Mouse (Mus musculus) limb, embryonic 13.5 days (tissue): ENCODE measurements around the gene Aars2. TPM values are rescaled to one million over a fixed set of nuclear protein-coding genes. Genes with fewer than 3 reads are reported as not detected.

Experiments used
- ATAC-seq: fragments of 200-750 bp; cut with Nextera tagmentation; 2 replicates; pipeline ENCODE4 v1.8.0; 2017; ENCODE audit warnings: low read depth, moderate number of reproducible peaks, moderate TSS enrichment; ENCODE audit not compliant: low FRiP score
- H3K27ac ChIP-seq: fragments of 300-500 bp; sonication (generic); 2 replicates; pipeline ENCODE4 v1.5.1; 2015; ENCODE audit warnings: inconsistent platforms, mild to moderate bottlenecking, moderate library complexity
- H3K27me3 ChIP-seq: fragments of 300-500 bp; sonication (generic); 2 replicates; pipeline ENCODE4 v1.6.1; 2015; ENCODE audit warnings: mild to moderate bottlenecking, inconsistent platforms
- H3K36me3 ChIP-seq: fragments of 300-500 bp; sonication (generic); 2 replicates; pipeline ENCODE4 v1.6.1; 2015; ENCODE audit warnings: inconsistent platforms, mild to moderate bottlenecking, moderate library complexity
- H3K4me1 ChIP-seq: fragments of 300-500 bp; sonication (generic); 2 replicates; pipeline ENCODE4 v1.6.1; 2015; ENCODE audit warnings: inconsistent platforms
- H3K4me2 ChIP-seq: fragments of 300-500 bp; sonication (generic); replicated peaks from 2 replicates; pipeline ENCODE4 v1.6.1; 2015; ENCODE audit warnings: inconsistent platforms, mild to moderate bottlenecking, moderate library complexity
- H3K4me3 ChIP-seq: fragments of 300-500 bp; sonication (generic); 2 replicates; pipeline ENCODE4 v1.5.1; 2015; ENCODE audit warnings: moderate library complexity, mild to moderate bottlenecking, inconsistent platforms
- H3K9ac ChIP-seq: fragments of 300-500 bp; sonication (generic); 2 replicates; pipeline ENCODE4 v1.6.1; 2015; ENCODE audit warnings: mild to moderate bottlenecking, inconsistent platforms
- H3K9me3 ChIP-seq: fragments of 300-500 bp; sonication (generic); 2 replicates; pipeline ENCODE4 v1.6.1; 2016; ENCODE audit warnings: inconsistent platforms
- WGBS: fragments of 180-500 bp; shearing (Covaris S2); methylation state at CpG from one replicate; pipeline ENCODE4 v1.1.7; 2015; 5-methylcytosine and 5-hydroxymethylcytosine counted together
- polyA plus RNA-seq: library from polyadenylated mRNA; unstranded; fragments of >200 nt; fragmentation: Nextera tagmentation; extraction: Ambion mirVana; gene quantifications from 2 replicates; pipeline ENCODE4 v1.2.1, GENCODE M21; 2015

The Aars2 gene
- polyA plus RNA-seq, result 22.8 and 23.0 TPM in 2 replicates

DNA sequence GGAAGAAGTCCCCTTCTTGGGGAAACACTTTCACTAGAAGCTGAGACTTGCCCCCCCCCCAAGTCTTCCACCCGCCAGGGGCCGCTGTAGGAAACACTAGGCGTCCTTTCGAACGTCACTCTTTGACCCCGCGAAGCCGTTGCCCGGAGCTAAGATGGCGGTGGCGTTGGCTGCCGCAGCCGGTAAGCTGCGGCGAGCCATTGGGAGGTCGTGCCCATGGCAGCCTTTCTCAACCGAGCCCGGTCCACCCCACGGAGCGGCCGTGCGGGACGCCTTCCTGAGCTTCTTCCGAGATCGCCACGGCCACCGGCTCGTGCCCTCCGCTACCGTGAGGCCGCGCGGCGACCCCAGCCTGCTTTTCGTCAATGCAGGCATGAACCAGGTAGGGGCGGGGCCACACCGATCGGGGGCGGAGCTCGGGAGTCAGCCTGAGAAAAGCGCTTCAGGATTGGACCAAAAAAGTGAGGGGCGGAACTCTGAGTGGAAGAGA, at the start of gene Aars2:
TSS of gene Aars2 (plus strand) at position 142 of the 490 bp plus-strand sequence.
- peak within 1 kb of the TSS; percentile 52 for H3K4me2 ChIP-seq
- no peaks in the 10 kb centered on the region for H3K27me3 ChIP-seq
- ATAC-seq, result peak; percentile 96
- peak within 1 kb of the TSS; percentile 77 for H3K4me3 ChIP-seq
- H3K4me1 ChIP-seq, result peaks cover 4% of the 10 kb centered on the region; the same call in 1 of the 2 replicates
- peak within 1 kb of the TSS; percentile 77 for H3K9ac ChIP-seq
- WGBS, result under 1% methylated on average over 42 of the region's 42 CpGs
- H3K36me3 ChIP-seq, result peaks cover 28% of the 10 kb centered on the region
- no peak within 1 kb of the TSS for H3K27ac ChIP-seq
- no peaks in the 10 kb centered on the region for H3K9me3 ChIP-seq

GRCm38 (mm10) chr17:45457487-45457886, 49.2 kb upstream of the Aars2 start:
- H3K9me3 ChIP-seq, result no peaks in the 10 kb centered on the region
- 94% methylated on average over 5 of the region's 5 CpGs for WGBS
- 0 out of 2 replicates have a peak, but pooled peaks cover 3% of the 10 kb centered on the region for H3K4me1 ChIP-seq
- H3K4me3 ChIP-seq, result no peak overlapping the region
- no peak overlapping the region for H3K4me2 ChIP-seq
- no peak for ATAC-seq
- no peak overlapping the region for H3K9ac ChIP-seq
- no peak overlapping the region for H3K27ac ChIP-seq
- H3K27me3 ChIP-seq, result no peaks in the 10 kb centered on the region
- H3K36me3 ChIP-seq, result peaks cover 5% of the 10 kb centered on the region; the same call in 1 of the 2 replicates

GRCm38 (mm10) chr17:45458516-45458915, 48.1 kb upstream of the Aars2 start:
- Histone ChIP-seq H3K4me2 (no peak overlapping the region), H3K36me3 (peaks cover 5% of the 10 kb centered on the region; the same call in 1 of the 2 replicates)

GRCm38 (mm10) chr17:45459062-45459461, 47.6 kb upstream of the Aars2 start:
- WGBS, result 87% methylated on average over 8 of the region's 8 CpGs
- 0 out of 2 replicates have a peak, but pooled peaks cover 3% of the 10 kb centered on the region for H3K4me1 ChIP-seq
- no peak overlapping the region for H3K9ac ChIP-seq
- H3K27me3 ChIP-seq, result no peaks in the 10 kb centered on the region
- no peak overlapping the region for H3K27ac ChIP-seq
- H3K9me3 ChIP-seq, result no peaks in the 10 kb centered on the region
- ATAC-seq, result no peak
- no peak overlapping the region for H3K4me3 ChIP-seq
- peaks cover 5% of the 10 kb centered on the region; the same call in 1 of the 2 replicates for H3K36me3 ChIP-seq
- H3K4me2 ChIP-seq, result no peak overlapping the region

More at GRCm38 (mm10) chr17:45458516-45458915, 48.1 kb upstream of the Aars2 start:
- no peak overlapping the region for H3K27ac ChIP-seq
- H3K9me3 ChIP-seq, result no peaks in the 10 kb centered on the region
- no peaks in the 10 kb centered on the region for H3K27me3 ChIP-seq
- H3K4me3 ChIP-seq, result no peak overlapping the region
- no peak overlapping the region for H3K9ac ChIP-seq
- 0 out of 2 replicates have a peak, but pooled peaks cover 3% of the 10 kb centered on the region for H3K4me1 ChIP-seq
- 90% methylated on average over 4 of the region's 4 CpGs for WGBS
- ATAC-seq, result no peak

DNA sequence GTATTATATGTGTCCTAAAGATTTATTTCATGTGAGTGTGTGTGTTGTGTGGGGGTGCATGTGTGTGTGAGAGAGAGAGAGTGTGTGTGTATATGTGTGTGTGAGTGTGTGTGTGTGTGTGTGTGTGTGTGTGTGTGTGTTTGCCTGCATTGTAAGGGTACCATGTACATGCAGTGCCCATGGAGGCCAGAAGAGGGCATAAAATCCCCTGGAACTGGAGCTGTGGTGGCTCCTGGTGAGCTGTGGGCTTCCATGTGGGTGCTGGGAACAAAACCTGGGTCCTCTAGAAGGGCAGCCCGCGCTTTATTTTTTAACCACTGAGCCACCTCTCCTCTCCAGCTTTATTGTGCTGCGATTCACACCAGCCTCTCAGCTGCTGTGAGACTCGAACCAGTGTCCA, 44.1 kb upstream of the Aars2 start:
- Histone ChIP-seq H3K4me3 (no peak overlapping the region), H3K27ac (no peak overlapping the region), H3K9ac (no peak overlapping the region), H3K9me3 (0 out of 2 replicates have a peak, but pooled peaks cover 3% of the 10 kb centered on the region), H3K27me3 (no peaks in the 10 kb centered on the region), H3K36me3 (peaks cover 5% of the 10 kb centered on the region; the same call in 1 of the 2 replicates), H3K4me1 (no peaks in the 10 kb centered on the region), H3K4me2 (no peak overlapping the region)
- no peak for ATAC-seq
- WGBS, result 80% methylated on average over 4 of the region's 4 CpGs

DNA sequence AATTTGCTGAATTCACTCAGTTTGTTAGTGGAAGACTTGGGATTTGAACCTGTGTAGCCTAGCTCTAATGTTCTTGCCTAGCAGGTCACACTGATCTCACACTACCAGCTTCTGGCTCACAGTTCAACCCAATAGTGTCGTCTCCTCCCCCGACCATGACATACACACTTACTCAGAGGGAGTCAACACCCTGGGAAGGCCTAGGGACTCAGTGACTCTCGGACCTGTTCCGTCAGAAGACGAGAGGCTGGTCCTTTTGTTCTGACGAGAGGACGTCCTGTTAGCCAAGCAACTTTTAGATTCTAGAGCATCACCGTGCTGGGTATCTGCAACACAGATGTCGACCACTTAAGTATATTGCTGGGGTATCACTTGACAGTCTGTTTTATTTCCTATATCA, 42.4 kb upstream of the Aars2 start:
- Histone ChIP-seq H3K27ac (no peak overlapping the region), H3K36me3 (no peaks in the 10 kb centered on the region; the same call in 1 of the 2 replicates), H3K27me3 (no peaks in the 10 kb centered on the region), H3K9ac (no peak overlapping the region), H3K4me2 (no peak overlapping the region), H3K4me1 (no peaks in the 10 kb centered on the region), H3K9me3 (0 out of 2 replicates have a peak, but pooled peaks cover 9% of the 10 kb centered on the region), H3K4me3 (no peak overlapping the region)
- 88% methylated on average over 9 of the region's 9 CpGs for WGBS
- no peak for ATAC-seq

GRCm38 (mm10) chr17:45466701-45467100, 39.9 kb upstream of the Aars2 start:
- Histone ChIP-seq H3K27me3 (no peaks in the 10 kb centered on the region), H3K27ac (no peak overlapping the region), H3K4me1 (no peaks in the 10 kb centered on the region), H3K4me3 (no peak overlapping the region), H3K4me2 (no peak overlapping the region), H3K36me3 (no peaks in the 10 kb centered on the region; the same call in 1 of the 2 replicates), H3K9ac (no peak overlapping the region), H3K9me3 (0 out of 2 replicates have a peak, but pooled peaks cover 9% of the 10 kb centered on the region)
- WGBS, result 60% methylated on average over 2 of the region's 2 CpGs
- no peak for ATAC-seq

DNA sequence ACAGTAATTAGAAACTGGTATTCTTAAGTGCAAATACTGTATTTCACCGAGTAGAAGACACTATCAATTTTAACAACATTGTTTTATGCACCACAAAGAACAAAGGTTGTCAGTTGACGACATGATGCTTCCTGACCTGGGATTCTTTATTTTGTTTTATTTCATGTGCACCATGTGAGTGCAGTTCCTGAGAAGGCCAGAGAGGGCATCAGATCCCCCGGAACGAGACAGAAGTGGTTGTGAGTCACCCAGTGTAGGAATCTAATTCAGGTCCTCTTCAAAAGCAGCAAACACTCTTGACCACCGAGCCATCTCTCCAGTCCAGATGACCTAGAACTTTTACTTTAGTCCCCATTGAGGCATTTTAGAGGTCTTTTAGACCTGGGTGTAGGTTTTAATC, 38.3 kb upstream of the Aars2 start:
- H3K27ac ChIP-seq, result no peak overlapping the region
- 0 out of 2 replicates have a peak, but pooled peaks cover 9% of the 10 kb centered on the region for H3K9me3 ChIP-seq
- ATAC-seq, result no peak
- H3K9ac ChIP-seq, result no peak overlapping the region
- no peak overlapping the region for H3K4me2 ChIP-seq
- WGBS, result 84% methylated on average over 5 of the region's 5 CpGs
- H3K36me3 ChIP-seq, result no peaks in the 10 kb centered on the region
- H3K27me3 ChIP-seq, result 0 out of 2 replicates have a peak, but pooled peaks cover 3% of the 10 kb centered on the region
- no peaks in the 10 kb centered on the region for H3K4me1 ChIP-seq
- H3K4me3 ChIP-seq, result no peak overlapping the region

- WGBS, result 80% methylated on average over 7 of the region's 7 CpGs
Measured at GRCm38 (mm10) chr17:45470726-45471125, 35.9 kb upstream of the Aars2 start.

DNA sequence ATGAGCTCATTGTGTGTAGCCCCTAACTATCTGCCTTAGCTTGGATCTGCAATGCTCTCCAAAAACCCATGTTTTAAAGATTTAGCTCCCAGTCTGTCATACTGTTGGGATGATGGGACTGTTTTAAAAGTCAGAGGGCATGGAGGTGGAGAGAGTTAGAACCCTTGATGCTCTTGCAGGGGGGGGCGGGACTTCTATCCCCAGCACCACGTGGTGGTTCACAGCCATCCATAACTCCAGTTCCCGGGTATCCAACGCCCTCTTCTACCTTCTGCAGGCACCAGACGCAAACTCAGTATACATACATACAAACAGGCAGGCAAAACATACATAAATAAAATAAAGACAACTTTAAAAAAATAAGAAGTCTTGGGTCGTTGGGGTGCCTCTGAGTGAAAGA, 33.0 kb upstream of the Aars2 start:
- Histone ChIP-seq H3K27ac (no peak overlapping the region), H3K36me3 (no peaks in the 10 kb centered on the region), H3K4me3 (no peak overlapping the region), H3K9ac (no peak overlapping the region), H3K27me3 (peaks cover 34% of the 10 kb centered on the region), H3K4me2 (no peak overlapping the region), H3K9me3 (no peaks in the 10 kb centered on the region), H3K4me1 (0 out of 2 replicates have a peak, but pooled peaks cover 8% of the 10 kb centered on the region)
- WGBS, result 77% methylated on average over 6 of the region's 6 CpGs
- no peak for ATAC-seq

More at GRCm38 (mm10) chr17:45470726-45471125, 35.9 kb upstream of the Aars2 start:
- no peaks in the 10 kb centered on the region for H3K36me3 ChIP-seq
- H3K4me2 ChIP-seq, result no peak overlapping the region
- 0 out of 2 replicates have a peak, but pooled peaks cover 8% of the 10 kb centered on the region for H3K4me1 ChIP-seq
- H3K27ac ChIP-seq, result no peak overlapping the region
- no peak overlapping the region for H3K9ac ChIP-seq
- H3K9me3 ChIP-seq, result 0 out of 2 replicates have a peak, but pooled peaks cover 9% of the 10 kb centered on the region
- H3K4me3 ChIP-seq, result no peak overlapping the region
- ATAC-seq, result no peak
- H3K27me3 ChIP-seq, result peaks cover 17% of the 10 kb centered on the region

GRCm38 (mm10) chr17:45474146-45474545, 32.5 kb upstream of the Aars2 start:
- Histone ChIP-seq H3K9ac (peak overlapping the region; percentile 48), H3K27me3 (peaks cover 34% of the 10 kb centered on the region), H3K4me1 (0 out of 2 replicates have a peak, but pooled peaks cover 8% of the 10 kb centered on the region), H3K36me3 (no peaks in the 10 kb centered on the region), H3K27ac (no peak overlapping the region), H3K4me3 (peak overlapping the region; percentile 47), H3K4me2 (peak overlapping the region; percentile 65), H3K9me3 (no peaks in the 10 kb centered on the region)
- ATAC-seq, result no peak
- 73% methylated on average over 8 of the region's 8 CpGs for WGBS

DNA sequence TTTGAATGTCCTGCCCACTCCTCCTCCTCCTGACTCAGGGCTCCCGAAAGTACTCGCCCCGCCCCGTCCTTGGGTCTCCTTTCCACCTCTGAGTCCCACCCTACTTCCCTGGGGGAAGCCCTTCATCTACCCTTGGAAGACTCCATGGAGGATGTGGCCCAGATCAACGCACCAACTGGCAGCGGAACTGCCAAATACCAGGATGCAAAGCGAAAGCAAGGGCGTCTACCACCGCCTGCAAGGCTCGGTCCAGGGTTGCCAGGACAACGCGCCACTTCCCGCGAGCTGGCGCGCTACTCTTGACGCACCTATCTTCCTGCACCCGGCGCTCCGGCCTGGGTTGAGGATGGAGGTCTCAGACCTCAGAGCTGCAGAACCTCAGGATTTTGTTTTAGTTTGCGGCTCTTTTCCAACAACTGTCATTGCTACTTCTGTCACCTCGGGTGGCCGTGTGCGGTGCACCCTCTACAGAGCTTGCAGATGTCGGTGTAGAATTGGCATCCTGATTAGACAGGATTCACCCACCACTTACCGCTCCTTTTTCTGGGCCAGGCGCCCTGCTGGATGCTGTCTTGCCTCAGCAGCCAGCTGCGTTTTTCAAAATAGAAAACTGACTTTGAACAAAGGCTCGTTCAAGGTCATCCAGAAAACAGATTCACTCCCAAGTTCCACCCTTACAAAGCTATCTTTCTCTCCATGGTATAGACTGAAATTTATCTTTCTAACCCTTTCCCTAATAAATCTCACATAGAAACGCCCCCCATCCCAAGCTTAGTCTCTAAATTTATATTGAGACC, 31.8 kb upstream of the Aars2 start, which contains the start of gene Spats1:
TSS of gene Spats1 (minus strand) at position 747 of the 797 bp plus-strand sequence.
- peaks cover 34% of the 10 kb centered on the region for H3K27me3 ChIP-seq

More for the DNA sequence above, 31.8 kb upstream of the Aars2 start, which contains the start of gene Spats1:
- Histone ChIP-seq H3K27ac (no peak within 1 kb of the TSS), H3K36me3 (no peaks in the 10 kb centered on the region), H3K9ac (peak within 1 kb of the TSS; percentile 48), H3K9me3 (no peaks in the 10 kb centered on the region), H3K4me1 (0 out of 2 replicates have a peak, but pooled peaks cover 8% of the 10 kb centered on the region), H3K4me3 (peak within 1 kb of the TSS; percentile 47), H3K4me2 (peak within 1 kb of the TSS; percentile 65)
- peak; percentile 70 for ATAC-seq
- 7% methylated on average over 30 of the region's 30 CpGs for WGBS
